Mouse (Mus musculus) hindbrain, embryonic 14.5 days (tissue): ENCODE results near the gene Gm4869. TPM values are rescaled to one million over a fixed set of nuclear protein-coding genes. Genes with fewer than 3 reads are reported as not detected.
"Not testable (repeated sequence)": the region's sequence is repeated elsewhere in the genome, so short reads cannot be mapped to it uniquely, and the experiment has no call there.

ENCODE experiments used
- ATAC-seq: fragments of 200-750 bp; cut with Nextera tagmentation; 2 replicates; pipeline ENCODE4 v1.8.0; 2017; ENCODE audit warnings: moderate number of reproducible peaks, mild to moderate bottlenecking, moderate TSS enrichment, moderate library complexity; ENCODE audit not compliant: low FRiP score
- DNase-seq: peaks from one replicate; pipeline ENCODE4 v3.0.0-alpha.2; 2015; ENCODE audit warnings: low spot score
- H3K27ac ChIP-seq: fragments of 300-500 bp; sonication (generic); 2 replicates; pipeline ENCODE4 v1.5.1; 2014; ENCODE audit warnings: mild to moderate bottlenecking, moderate library complexity
- H3K27me3 ChIP-seq: fragments of 300-500 bp; sonication (generic); 2 replicates; pipeline ENCODE4 v1.6.1; 2014; ENCODE audit warnings: mild to moderate bottlenecking, low read length, mixed read lengths; ENCODE audit not compliant: control insufficient read depth, insufficient read depth
- H3K36me3 ChIP-seq: fragments of 300-500 bp; sonication (generic); replicated peaks from 2 replicates; pipeline ENCODE4 v1.6.1; 2014; ENCODE audit not compliant: control insufficient read depth, insufficient read depth
- H3K4me1 ChIP-seq: fragments of 300-500 bp; sonication (generic); replicated peaks from 2 replicates; pipeline ENCODE4 v1.6.1; 2014; ENCODE audit warnings: antibody characterized with exemption, low read length, mixed read lengths; ENCODE audit not compliant: control insufficient read depth, insufficient read depth
- H3K4me2 ChIP-seq: fragments of 300-500 bp; sonication (generic); replicated peaks from 2 replicates; pipeline ENCODE4 v1.6.1; 2014; ENCODE audit warnings: mild to moderate bottlenecking, moderate library complexity
- H3K4me3 ChIP-seq: fragments of 300-500 bp; sonication (generic); replicated peaks from 2 replicates; pipeline ENCODE4 v1.5.1; 2014; ENCODE audit warnings: mild to moderate bottlenecking, low read length
- H3K9ac ChIP-seq: fragments of 300-500 bp; sonication (generic); 2 replicates; pipeline ENCODE4 v1.6.1; 2014
- H3K9me3 ChIP-seq: fragments of 300-500 bp; sonication (generic); 2 replicates; pipeline ENCODE4 v1.6.1; 2016; ENCODE audit warnings: low read length; ENCODE audit not compliant: control insufficient read depth
- WGBS: fragments of 180-500 bp; shearing (Covaris S2); extraction: QIAGEN DNeasy Blood & Tissue Kit; methylation state at CpG from one replicate; pipeline ENCODE4 v1.1.7; 2014; 5-methylcytosine and 5-hydroxymethylcytosine counted together
- polyA plus RNA-seq: library from polyadenylated mRNA; unstranded; fragments of >200 nt; fragmentation: Nextera tagmentation; extraction: Ambion mirVana; gene quantifications from 2 replicates; pipeline ENCODE4 v1.2.1, GENCODE M21; 2014

Gene Gm4869
- polyA plus RNA-seq, 1 experiment from 2014 or later, result not detected

- Histone ChIP-seq H3K9me3 (no peaks in the 10 kb centered on the region), H3K27me3 (no peaks in the 10 kb centered on the region), H3K4me1 (no peaks in the 10 kb centered on the region), H3K4me3 (no peak overlapping the region), H3K4me2 (no peak overlapping the region), H3K36me3 (no peaks in the 10 kb centered on the region), H3K9ac (no peak overlapping the region), H3K27ac (no peak overlapping the region)
- no peak for ATAC-seq
- WGBS, result 47% methylated on average over 2 of the region's 2 CpGs
- no peak for DNase-seq
These were observed 10.0 kb downstream of the Gm4869 start for GRCm38 (mm10) chr5:140455466-140455865.

- no peak overlapping the region for H3K27ac ChIP-seq
- H3K4me3 ChIP-seq, result no peak overlapping the region
- ATAC-seq (no peak), DNase-seq (no peak)
- H3K9ac ChIP-seq, result no peak overlapping the region
- H3K27me3 ChIP-seq, result no peaks in the 10 kb centered on the region
- no peaks in the 10 kb centered on the region for H3K36me3 ChIP-seq
- H3K4me2 ChIP-seq, result no peak overlapping the region
- no peaks in the 10 kb centered on the region for H3K9me3 ChIP-seq
- 76% methylated on average over 3 of the region's 3 CpGs for WGBS
- no peaks in the 10 kb centered on the region for H3K4me1 ChIP-seq
These were observed 16.0 kb downstream of the Gm4869 start for GRCm38 (mm10) chr5:140461476-140461875.

- not testable (repeated sequence) for ATAC-seq, DNase-seq, H3K27ac ChIP-seq, H3K27me3 ChIP-seq, H3K36me3 ChIP-seq, H3K9ac ChIP-seq, H3K9me3 ChIP-seq, H3K4me3 ChIP-seq, H3K4me1 ChIP-seq, H3K4me2 ChIP-seq
- WGBS, result 86% methylated on average over 2 of the region's 2 CpGs
These were observed 17.7 kb downstream of the Gm4869 start for GRCm38 (mm10) chr5:140463151-140463550.

GRCm38 (mm10) chr5:140464943-140465342, 19.5 kb downstream of the Gm4869 start:
- no peak overlapping the region for H3K4me3 ChIP-seq
- 75% methylated on average over 2 of the region's 2 CpGs for WGBS
- H3K4me2 ChIP-seq, result no peak overlapping the region
- no peak overlapping the region for H3K27ac ChIP-seq
- no peak overlapping the region for H3K9ac ChIP-seq
- ATAC-seq (no peak), DNase-seq (no peak)
- H3K27me3 ChIP-seq, result no peaks in the 10 kb centered on the region
- H3K36me3 ChIP-seq, result no peaks in the 10 kb centered on the region
- no peaks in the 10 kb centered on the region for H3K4me1 ChIP-seq
- H3K9me3 ChIP-seq, result no peaks in the 10 kb centered on the region

GRCm38 (mm10) chr5:140472336-140472735, 26.9 kb downstream of the Gm4869 start:
- Histone ChIP-seq H3K27ac (no peak overlapping the region), H3K4me2 (no peak overlapping the region), H3K4me1 (no peaks in the 10 kb centered on the region), H3K36me3 (no peaks in the 10 kb centered on the region), H3K9ac (no peak overlapping the region), H3K27me3 (no peaks in the 10 kb centered on the region), H3K4me3 (no peak overlapping the region), H3K9me3 (no peaks in the 10 kb centered on the region)
- 82% methylated on average over 3 of the region's 3 CpGs for WGBS
- DNase-seq, result no peak
- ATAC-seq, result no peak

- ATAC-seq (no peak), DNase-seq (no peak)
- Histone ChIP-seq H3K36me3 (no peaks in the 10 kb centered on the region), H3K27ac (no peak overlapping the region), H3K9me3 (no peaks in the 10 kb centered on the region), H3K27me3 (no peaks in the 10 kb centered on the region), H3K4me1 (no peaks in the 10 kb centered on the region), H3K4me3 (no peak overlapping the region), H3K9ac (no peak overlapping the region), H3K4me2 (no peak overlapping the region)
- 84% methylated on average over 4 of the region's 4 CpGs for WGBS
These were observed 36.0 kb downstream of the Gm4869 start for GRCm38 (mm10) chr5:140481458-140481857.

- ATAC-seq, result no peak
- Histone ChIP-seq H3K9me3 (no peaks in the 10 kb centered on the region), H3K4me1 (no peaks in the 10 kb centered on the region), H3K27ac (no peak overlapping the region), H3K4me3 (no peak overlapping the region), H3K36me3 (no peaks in the 10 kb centered on the region), H3K4me2 (no peak overlapping the region), H3K27me3 (no peaks in the 10 kb centered on the region), H3K9ac (no peak overlapping the region)
- 65% methylated on average over 6 of the region's 6 CpGs for WGBS
- no peak for DNase-seq
These were observed 45.7 kb downstream of the Gm4869 start for GRCm38 (mm10) chr5:140491142-140491541.

- Histone ChIP-seq H3K27me3 (no peaks in the 10 kb centered on the region), H3K9me3 (no peaks in the 10 kb centered on the region), H3K4me1 (no peaks in the 10 kb centered on the region), H3K36me3 (no peaks in the 10 kb centered on the region), H3K4me3 (no peak overlapping the region), H3K27ac (no peak overlapping the region), H3K9ac (no peak overlapping the region), H3K4me2 (no peak overlapping the region)
- DNase-seq (no peak), ATAC-seq (no peak)
- 40% methylated on average over 11 of the region's 11 CpGs for WGBS
These were observed 47.3 kb downstream of the Gm4869 start for GRCm38 (mm10) chr5:140492684-140493233.

GRCm38 (mm10) chr5:140498176-140498575, 52.7 kb downstream of the Gm4869 start:
- Histone ChIP-seq H3K4me3 (no peak overlapping the region), H3K9ac (no peak overlapping the region), H3K9me3 (no peaks in the 10 kb centered on the region), H3K4me1 (0 out of 2 replicates have a peak, but pooled peaks cover 2% of the 10 kb centered on the region), H3K27me3 (no peaks in the 10 kb centered on the region), H3K36me3 (no peaks in the 10 kb centered on the region), H3K27ac (no peak overlapping the region), H3K4me2 (no peak overlapping the region)
- WGBS, result 86% methylated on average over 6 of the region's 6 CpGs
- no peak for DNase-seq
- no peak for ATAC-seq

GRCm38 (mm10) chr5:140500736-140501135, 55.3 kb downstream of the Gm4869 start:
- no peak for DNase-seq
- H3K4me3 ChIP-seq, result no peak overlapping the region
- no peaks in the 10 kb centered on the region; the same call in 1 of the 2 replicates for H3K27me3 ChIP-seq
- no peak overlapping the region for H3K4me2 ChIP-seq
- 91% methylated on average over 6 of the region's 6 CpGs for WGBS
- H3K9me3 ChIP-seq, result no peaks in the 10 kb centered on the region
- no peak overlapping the region for H3K9ac ChIP-seq
- ATAC-seq, result no peak
- H3K36me3 ChIP-seq, result no peaks in the 10 kb centered on the region
- 0 out of 2 replicates have a peak, but pooled peaks cover 3% of the 10 kb centered on the region for H3K4me1 ChIP-seq
- no peak overlapping the region for H3K27ac ChIP-seq
